21 mouse cellular contexts compared by ENCODE assay signal in the genomic region with DNA sequence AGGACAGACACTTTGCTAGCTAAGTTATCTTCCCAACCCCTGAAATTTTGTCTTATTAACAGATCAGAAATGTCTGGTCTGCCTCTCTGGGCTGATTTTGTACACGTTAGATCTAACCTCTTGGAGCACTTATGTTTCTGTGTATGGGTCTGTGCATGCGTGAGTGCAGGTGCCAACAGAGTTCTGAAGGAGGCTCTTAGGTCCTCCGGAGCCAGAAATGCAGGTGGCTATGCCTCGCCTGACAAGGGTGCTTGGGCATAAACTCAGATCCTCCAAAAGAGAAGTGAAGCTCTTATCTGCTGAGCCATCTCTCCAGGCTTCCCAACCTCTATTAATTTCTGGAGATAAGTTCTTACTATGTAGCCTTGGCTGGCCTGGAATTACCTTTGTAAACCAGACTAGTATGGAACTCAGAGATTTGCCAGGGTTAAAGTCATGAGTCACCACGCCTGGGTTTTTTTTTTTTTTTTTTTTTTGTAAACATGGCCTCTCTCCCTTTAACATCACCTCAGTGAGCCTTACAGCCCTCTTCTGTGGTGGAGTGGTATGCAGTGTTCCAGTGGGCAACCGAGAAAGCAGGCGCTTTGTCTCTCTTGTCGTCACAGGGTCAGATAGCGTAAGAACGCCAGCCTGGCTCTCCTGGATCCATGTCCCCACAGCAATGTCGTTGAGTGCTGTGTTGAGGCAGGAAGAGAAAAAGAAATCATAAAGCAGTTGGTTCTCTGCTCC.
A peak's percentile ranks its signal among the peaks of the same experiment; 100 is the strongest.
DNase-seq lines count a peak whose midpoint lies in the region; ATAC-seq lines count a peak whose summit lies in the region.
"Had no signal": no experiment of that assay in that cellular context is flagged by ENCODE, and none has a peak within 500 bp of the region (broad histone marks: within the 10 kb centered on the region; RNA-seq: fewer than 3 reads in every experiment).

No protein-coding gene starts in this region.

- 36% methylated on average over 11 of the region's 11 CpGs for WGBS in heart, embryonic 12.5 days
- 57% methylated on average over 11 of the region's 11 CpGs for WGBS in liver, embryonic 13.5 days (ENCODE audit: insufficient replicate concordance)
- WGBS in liver, embryonic 11.5 days: 72% methylated on average over 11 of the region's 11 CpGs
- 57% methylated on average over 11 of the region's 11 CpGs for WGBS in liver, embryonic 15.5 days (ENCODE audit: insufficient replicate concordance)
- 89% methylated on average over 11 of the region's 11 CpGs for WGBS in forebrain, embryonic 10.5 days

- intact Hi-C loops in heart, postnatal 10 days (cut with DNase I): no loop called here

- no peak overlapping the region for H3K4me3 ChIP-seq in heart, embryonic 12.5 days
- no peak overlapping the region for H3K4me3 ChIP-seq in liver, embryonic 13.5 days (replicated peaks)
- H3K4me3 ChIP-seq in liver, embryonic 11.5 days (ENCODE audit: low read depth, low read length): no peak overlapping the region
- H3K4me3 ChIP-seq in liver, embryonic 15.5 days (replicated peaks): no peak overlapping the region
- no peak overlapping the region for H3K4me3 ChIP-seq in forebrain, embryonic 10.5 days
- H3K4me3 ChIP-seq: hindbrain, embryonic 15.5 days; intestine, embryonic 15.5 days; limb, embryonic 10.5 days; neural tube, embryonic 13.5 days had no signal

- H3K4me2 ChIP-seq in heart, embryonic 12.5 days: peak overlapping the region; percentile 31; the same call in 1 of the 2 replicates
- peak overlapping the region; percentile 25; the same call in 1 of the 2 replicates for H3K4me2 ChIP-seq in liver, embryonic 13.5 days
- H3K4me2 ChIP-seq in liver, embryonic 11.5 days: no peak overlapping the region
- H3K4me2 ChIP-seq in liver, embryonic 15.5 days: no peak overlapping the region
- H3K4me2 ChIP-seq: hindbrain, embryonic 15.5 days; intestine, embryonic 15.5 days; neural tube, embryonic 13.5 days had no signal

- H3K4me1 ChIP-seq in heart, embryonic 12.5 days (replicated peaks): peaks cover 60% of the 10 kb centered on the region
- H3K4me1 ChIP-seq in liver, embryonic 13.5 days (replicated peaks): peaks cover 52% of the 10 kb centered on the region
- H3K4me1 ChIP-seq in liver, embryonic 11.5 days (replicated peaks; ENCODE audit: control insufficient read depth, insufficient read depth, low read length): peaks cover 32% of the 10 kb centered on the region
- peaks cover 35% of the 10 kb centered on the region for H3K4me1 ChIP-seq in liver, embryonic 15.5 days (replicated peaks)
- H3K4me1 ChIP-seq in forebrain, embryonic 10.5 days: peaks cover 47% of the 10 kb centered on the region

- peak overlapping the region; percentile 64 for H3K27ac ChIP-seq in heart, embryonic 12.5 days (ENCODE audit: poor library complexity, severe bottlenecking)
- peak overlapping the region; percentile 41; the same call in 1 of the 2 replicates for H3K27ac ChIP-seq in liver, embryonic 13.5 days
- no peak overlapping the region for H3K27ac ChIP-seq in liver, embryonic 11.5 days (ENCODE audit: low read depth, low read length)
- no peak overlapping the region for H3K27ac ChIP-seq in liver, embryonic 15.5 days (replicated peaks)
- no peak overlapping the region for H3K27ac ChIP-seq in forebrain, embryonic 10.5 days
- H3K27ac ChIP-seq: hindbrain, embryonic 15.5 days; intestine, embryonic 15.5 days; limb, embryonic 10.5 days; neural tube, embryonic 13.5 days had no signal

- DNase-seq in heart, postnatal 10 days: no peak
- DNase-seq in liver, embryonic 13.5 days: no peak
- no peak for DNase-seq in liver, embryonic 11.5 days (ENCODE audit: low spot score)
- peak; percentile 31 for DNase-seq in A20 (ENCODE audit: low read depth, low spot score)
- DNase-seq in forebrain, embryonic 10.5 days (ENCODE audit: extremely low spot score, low spot score): no peak
- DNase-seq in layer of hippocampus, adult 9-11 months: no peak
- DNase-seq: adrenal gland, adult 2 months; cerebellum, adult 9-11 months; gastrocnemius, postnatal 10 days; kidney, adult 9 months; kidney, postnatal 25 days; midbrain, embryonic 14.5 days; right cerebral cortex, adult 18-20 months had no signal

- no peak overlapping the region for H3K9ac ChIP-seq in heart, embryonic 12.5 days
- H3K9ac ChIP-seq in liver, embryonic 13.5 days: no peak overlapping the region
- no peak overlapping the region for H3K9ac ChIP-seq in liver, embryonic 11.5 days (ENCODE audit: low read depth, low read length)
- no peak overlapping the region for H3K9ac ChIP-seq in liver, embryonic 15.5 days
- H3K9ac ChIP-seq: hindbrain, embryonic 15.5 days; intestine, embryonic 15.5 days; neural tube, embryonic 13.5 days had no signal

- ATAC-seq in heart, embryonic 12.5 days (ENCODE audit: insufficient number of reproducible peaks, low FRiP score): peak; percentile 60; the same call in 1 of the 2 replicates
- ATAC-seq in liver, embryonic 13.5 days (ENCODE audit: low read depth): no peak
- ATAC-seq in liver, embryonic 11.5 days (replicated peaks; ENCODE audit: low FRiP score): no peak
- ATAC-seq in liver, embryonic 15.5 days (ENCODE audit: insufficient read depth): 0 out of 2 replicates have a peak, but pooled peaks have one; percentile 5
- ATAC-seq: forebrain, embryonic 14.5 days; intestine, embryonic 15.5 days had no signal

- H3K9me3 ChIP-seq in heart, embryonic 12.5 days (replicated peaks): no peaks in the 10 kb centered on the region
- H3K9me3 ChIP-seq in liver, embryonic 13.5 days (replicated peaks): no peaks in the 10 kb centered on the region
- H3K9me3 ChIP-seq in liver, embryonic 11.5 days (ENCODE audit: control insufficient read depth, low read length): no peaks in the 10 kb centered on the region
- no peaks in the 10 kb centered on the region for H3K9me3 ChIP-seq in liver, embryonic 15.5 days (replicated peaks)
- H3K9me3 ChIP-seq in forebrain, embryonic 10.5 days: no peaks in the 10 kb centered on the region
- H3K9me3 ChIP-seq: hindbrain, embryonic 15.5 days; intestine, embryonic 15.5 days; limb, embryonic 10.5 days; megakaryocyte, embryonic 14.5 days; neural tube, embryonic 13.5 days had no signal

- no peaks in the 10 kb centered on the region for H3K36me3 ChIP-seq in heart, embryonic 12.5 days
- H3K36me3 ChIP-seq in liver, embryonic 13.5 days: no peaks in the 10 kb centered on the region
- no peaks in the 10 kb centered on the region for H3K36me3 ChIP-seq in liver, embryonic 11.5 days (ENCODE audit: control insufficient read depth, insufficient read depth, low read length)
- H3K36me3 ChIP-seq in liver, embryonic 15.5 days (replicated peaks): no peaks in the 10 kb centered on the region
- peaks cover 3% of the 10 kb centered on the region; the same call in 1 of the 2 replicates for H3K36me3 ChIP-seq in forebrain, embryonic 10.5 days (replicated peaks)
- H3K36me3 ChIP-seq: hindbrain, embryonic 15.5 days; intestine, embryonic 15.5 days; limb, embryonic 10.5 days; neural tube, embryonic 13.5 days had no signal

- H3K27me3 ChIP-seq in heart, embryonic 12.5 days (replicated peaks): no peaks in the 10 kb centered on the region
- H3K27me3 ChIP-seq in liver, embryonic 13.5 days: no peaks in the 10 kb centered on the region
- no peaks in the 10 kb centered on the region for H3K27me3 ChIP-seq in liver, embryonic 11.5 days (replicated peaks; ENCODE audit: control insufficient read depth, insufficient read depth, low read length)
- no peaks in the 10 kb centered on the region for H3K27me3 ChIP-seq in liver, embryonic 15.5 days
- H3K27me3 ChIP-seq in forebrain, embryonic 10.5 days (ENCODE audit: poor library complexity, severe bottlenecking): no peaks in the 10 kb centered on the region
- H3K27me3 ChIP-seq: hindbrain, embryonic 15.5 days; intestine, embryonic 15.5 days; megakaryocyte, embryonic 14.5 days; neural tube, embryonic 13.5 days had no signal

Comparison
In these comparisons a context has a peak if more than half of its experiments do, and no peak if none do; other contexts are left out.
1. ATAC-seq: peak in heart, embryonic 12.5 days (single experiment) and liver, embryonic 15.5 days (single experiment); none in liver, embryonic 13.5 days (single experiment) and liver, embryonic 11.5 days (single experiment).
2. H3K27ac ChIP-seq: peak in heart, embryonic 12.5 days (single experiment) and liver, embryonic 13.5 days (single experiment); none in liver, embryonic 11.5 days (single experiment), liver, embryonic 15.5 days (single experiment) and forebrain, embryonic 10.5 days (single experiment).
3. H3K4me2 ChIP-seq: peak in heart, embryonic 12.5 days (single experiment) and liver, embryonic 13.5 days (single experiment); none in liver, embryonic 11.5 days (single experiment) and liver, embryonic 15.5 days (single experiment).